Mouse (Mus musculus): ENCODE data around the gene Nfatc4. TPM values are rescaled to one million over a fixed set of nuclear protein-coding genes. Genes with fewer than 3 reads are reported as not detected.

The Nfatc4 gene
- polyA plus RNA-seq, 1 experiment from 2014 or later, result 22.0 TPM

DNA sequence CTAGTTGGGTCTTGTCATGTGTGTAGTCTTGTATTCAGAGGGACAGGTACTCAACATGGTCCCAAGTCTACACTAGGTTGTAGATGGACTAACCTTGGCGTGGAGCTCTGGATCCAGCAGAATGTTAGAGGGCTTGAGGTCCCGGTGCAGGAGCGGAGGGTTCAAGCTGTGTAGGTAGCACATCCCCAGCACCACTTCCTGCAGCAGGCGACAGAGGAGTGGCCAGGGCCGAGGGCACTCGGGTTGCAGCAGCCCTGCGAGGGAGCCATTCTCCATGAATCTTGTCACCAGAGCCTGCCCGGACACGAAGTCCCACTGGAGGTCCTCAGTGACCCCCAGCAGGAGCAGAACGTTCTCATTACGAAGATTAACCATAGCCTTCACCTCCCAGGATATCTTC lies 35.2 kb upstream of the Nfatc4 start:
- Histone ChIP-seq H3K27me3 (replicated peaks) (peaks cover 77% of the 10 kb centered on the region), H3K9me3 (no peaks in the 10 kb centered on the region), H3K36me3 (no peaks in the 10 kb centered on the region), H3K4me1 (peaks cover 12% of the 10 kb centered on the region), H3K4me3 (no peak overlapping the region), H3K27ac (no peak overlapping the region), H3K4me2 (replicated peaks) (peak overlapping the region; percentile 55; the same call in 1 of the 2 replicates), H3K9ac (no peak overlapping the region)
- no peak for ATAC-seq (ENCODE audit: low FRiP score, low read depth)
- 34% methylated on average over 11 of the region's 11 CpGs for WGBS

DNA sequence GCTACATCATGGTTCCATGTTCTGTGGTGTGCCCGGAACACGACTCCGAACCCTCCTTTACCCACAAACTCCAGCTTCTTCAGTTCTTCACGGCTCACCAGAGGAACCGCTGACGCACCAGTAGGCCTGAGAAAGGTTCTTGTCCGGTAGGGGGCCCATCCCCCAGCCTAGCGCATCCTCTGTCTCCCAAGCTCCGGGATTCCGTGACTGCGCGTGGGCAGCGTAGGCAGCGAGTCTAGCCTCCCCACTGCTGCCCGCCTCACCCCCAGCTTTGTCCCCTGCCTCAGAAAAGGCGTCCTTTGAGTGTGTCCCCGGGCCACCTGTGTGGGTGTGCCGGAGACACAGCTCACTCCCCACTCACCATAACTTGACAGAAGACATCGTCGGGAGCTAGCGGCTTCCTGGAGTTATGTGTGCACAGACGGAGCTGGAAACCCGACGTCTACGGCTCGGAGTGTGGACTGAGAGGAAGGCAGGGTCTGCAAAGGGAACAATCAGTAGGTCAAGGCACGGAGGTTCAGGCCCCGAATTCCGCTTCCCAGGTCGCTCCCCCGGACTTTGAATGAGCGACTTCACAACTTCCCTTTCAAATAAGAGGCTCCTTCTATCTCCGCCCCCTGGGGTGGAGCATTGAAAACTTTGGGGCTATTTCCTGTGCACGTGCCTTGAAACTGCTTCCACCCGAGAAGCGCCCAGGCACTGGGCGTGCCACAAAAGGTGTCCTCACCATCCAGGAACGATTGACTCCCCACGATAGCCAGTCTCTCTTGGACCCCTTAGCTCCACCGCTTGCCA lies 34.5 kb upstream of the Nfatc4 start, which contains the start of gene Ripk3:
Gene Ripk3 (minus strand): TSS at position 610 of the 795 bp plus-strand sequence.
- Histone ChIP-seq H3K27ac (no peak within 1 kb of the TSS), H3K9ac (no peak within 1 kb of the TSS), H3K9me3 (no peaks in the 10 kb centered on the region), H3K4me3 (peak within 1 kb of the TSS; percentile 27), H3K36me3 (no peaks in the 10 kb centered on the region), H3K4me2 (replicated peaks) (peak within 1 kb of the TSS; percentile 55), H3K27me3 (replicated peaks) (peaks cover 70% of the 10 kb centered on the region), H3K4me1 (peaks cover 12% of the 10 kb centered on the region)
- no peak for ATAC-seq (ENCODE audit: low FRiP score, low read depth)
- WGBS, result 6% methylated on average over 40 of the region's 40 CpGs

DNA sequence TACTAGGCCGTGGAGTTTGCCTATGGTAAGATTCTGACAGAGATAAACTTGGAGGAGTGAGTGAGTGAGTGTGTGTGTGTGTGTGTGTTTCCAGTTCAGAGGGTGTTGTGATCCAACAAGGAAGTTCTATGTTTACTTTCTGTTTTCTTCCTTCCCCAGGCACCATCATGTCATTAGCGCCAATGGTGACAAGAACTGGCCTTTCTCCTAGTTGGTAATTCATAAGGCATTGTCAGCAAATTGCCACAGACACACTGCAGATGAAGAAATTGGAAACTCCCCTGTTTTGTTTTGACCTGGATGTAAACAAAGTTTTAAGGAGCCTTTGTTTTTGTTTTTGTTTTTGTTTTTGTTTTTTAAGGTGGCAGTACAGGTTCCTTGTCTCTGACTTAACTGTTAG lies 29.5 kb upstream of the Nfatc4 start:
- no peak for ATAC-seq (ENCODE audit: low FRiP score, low read depth)
- WGBS, result 77% methylated on average over 2 of the region's 2 CpGs

DNA sequence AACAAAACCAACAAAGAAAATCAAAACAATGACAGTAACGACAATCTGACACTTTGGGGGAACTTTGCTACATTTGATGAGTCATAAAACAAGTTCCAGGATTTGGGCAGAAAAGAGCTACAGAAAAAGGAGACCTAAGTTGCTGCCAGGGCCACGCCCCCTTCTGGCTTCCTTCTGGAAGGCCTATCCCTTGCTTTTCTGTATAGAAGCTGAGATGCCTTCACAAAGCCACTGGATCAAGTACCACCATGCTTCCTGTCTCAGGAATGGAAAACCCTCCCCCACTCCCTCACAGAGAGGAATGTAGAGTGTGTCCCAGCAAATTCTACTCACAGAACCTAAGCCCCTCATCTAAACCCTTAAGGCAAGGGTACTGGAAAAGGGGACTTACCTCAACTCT lies 29.0 kb upstream of the Nfatc4 start:
- H3K9me3 ChIP-seq, result no peaks in the 10 kb centered on the region
- H3K9ac ChIP-seq, result no peak overlapping the region
- H3K27me3 ChIP-seq (replicated peaks), result peaks cover 15% of the 10 kb centered on the region
- H3K4me3 ChIP-seq, result no peak overlapping the region
- 0 out of 2 replicates have a peak, but pooled peaks cover under 1% of the 10 kb centered on the region for H3K4me1 ChIP-seq
- no peak for ATAC-seq (ENCODE audit: low FRiP score, low read depth)
- 73% methylated on average over 2 of the region's 2 CpGs for WGBS
- no peaks in the 10 kb centered on the region for H3K36me3 ChIP-seq
- H3K4me2 ChIP-seq (replicated peaks), result no peak overlapping the region
- no peak overlapping the region for H3K27ac ChIP-seq

More for the DNA sequence above, 29.5 kb upstream of the Nfatc4 start:
- Histone ChIP-seq H3K9me3 (no peaks in the 10 kb centered on the region), H3K27me3 (replicated peaks) (peaks cover 19% of the 10 kb centered on the region), H3K27ac (no peak overlapping the region), H3K4me3 (no peak overlapping the region), H3K4me2 (replicated peaks) (no peak overlapping the region), H3K36me3 (no peaks in the 10 kb centered on the region), H3K9ac (no peak overlapping the region), H3K4me1 (peaks cover 5% of the 10 kb centered on the region)

DNA sequence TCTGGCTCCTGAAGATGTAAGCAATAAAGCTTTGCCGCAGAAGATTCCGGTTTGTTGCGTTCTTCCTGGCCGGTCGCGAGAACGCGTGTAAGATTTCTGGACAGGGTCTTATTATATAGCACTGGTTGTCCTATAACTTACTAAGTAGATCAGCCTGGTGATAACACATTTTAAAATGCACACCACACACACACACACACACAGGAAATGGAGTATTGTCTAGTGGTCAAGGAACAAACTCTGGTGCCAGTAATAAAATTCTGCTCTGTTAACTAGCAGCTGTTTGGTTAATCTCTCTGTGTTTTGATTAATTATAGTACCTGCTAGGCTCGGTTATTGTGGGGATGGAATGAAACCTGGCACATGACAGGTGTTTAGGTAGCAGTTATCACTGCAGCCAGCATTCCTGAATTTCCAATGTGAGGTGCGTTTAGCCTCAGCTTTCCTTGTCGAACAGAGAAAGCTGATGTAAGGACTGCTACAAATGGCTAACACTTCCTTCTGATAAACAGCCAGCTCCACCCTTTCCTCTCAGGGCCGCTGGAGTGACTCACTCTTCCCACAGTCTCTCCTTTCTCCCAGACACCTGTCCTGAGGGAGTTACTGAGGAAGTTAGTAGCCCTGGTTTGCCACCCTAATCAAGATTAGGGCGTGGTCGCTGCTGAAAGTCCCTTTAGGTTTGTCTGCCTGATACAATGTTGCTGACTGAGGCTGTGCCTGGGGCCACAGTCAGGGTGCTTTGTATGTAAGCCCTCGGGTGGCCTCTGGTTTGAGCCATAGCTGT lies 27.4 kb upstream of the Nfatc4 start:
- H3K27me3 ChIP-seq (replicated peaks), result no peaks in the 10 kb centered on the region
- H3K4me1 ChIP-seq, result no peaks in the 10 kb centered on the region
- H3K9me3 ChIP-seq, result no peaks in the 10 kb centered on the region
- H3K9ac ChIP-seq, result no peak overlapping the region
- H3K36me3 ChIP-seq, result no peaks in the 10 kb centered on the region
- WGBS, result 88% methylated on average over 15 of the region's 15 CpGs
- ATAC-seq (ENCODE audit: low FRiP score, low read depth), result no peak
- H3K27ac ChIP-seq, result no peak overlapping the region
- no peak overlapping the region for H3K4me2 ChIP-seq (replicated peaks)
- H3K4me3 ChIP-seq, result no peak overlapping the region

DNA sequence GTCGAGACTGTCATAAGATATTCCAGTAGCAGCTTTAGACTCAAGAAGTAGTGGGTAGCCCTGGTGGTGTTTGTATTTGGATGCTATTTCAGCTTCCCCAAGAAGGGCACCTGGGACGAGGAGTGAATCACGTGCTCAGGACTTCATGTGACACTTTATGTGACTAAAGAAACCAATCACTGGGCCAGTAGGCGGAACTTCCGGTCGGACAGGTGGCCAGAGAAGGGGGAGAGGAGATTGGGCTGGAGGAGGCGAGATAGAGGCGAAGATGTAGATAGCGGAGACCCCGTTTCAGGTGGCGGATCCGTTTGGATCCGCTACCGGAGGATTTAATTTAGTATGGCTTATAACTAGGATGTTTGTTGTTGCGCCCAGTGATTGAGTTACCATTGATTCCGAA lies 8.1 kb upstream of the Nfatc4 start:
- Histone ChIP-seq H3K4me1 (no peaks in the 10 kb centered on the region), H3K9me3 (no peaks in the 10 kb centered on the region), H3K9ac (peak overlapping the region; percentile 18; the same call in 1 of the 2 replicates), H3K4me2 (replicated peaks) (peak overlapping the region; percentile 68), H3K36me3 (no peaks in the 10 kb centered on the region), H3K27me3 (replicated peaks) (no peaks in the 10 kb centered on the region; the same call in 1 of the 2 replicates), H3K4me3 (peak overlapping the region; percentile 38), H3K27ac (no peak overlapping the region)
- ATAC-seq (ENCODE audit: low FRiP score, low read depth), result peak; percentile 65; the same call in 1 of the 2 replicates
- 19% methylated on average over 16 of the region's 16 CpGs for WGBS

DNA sequence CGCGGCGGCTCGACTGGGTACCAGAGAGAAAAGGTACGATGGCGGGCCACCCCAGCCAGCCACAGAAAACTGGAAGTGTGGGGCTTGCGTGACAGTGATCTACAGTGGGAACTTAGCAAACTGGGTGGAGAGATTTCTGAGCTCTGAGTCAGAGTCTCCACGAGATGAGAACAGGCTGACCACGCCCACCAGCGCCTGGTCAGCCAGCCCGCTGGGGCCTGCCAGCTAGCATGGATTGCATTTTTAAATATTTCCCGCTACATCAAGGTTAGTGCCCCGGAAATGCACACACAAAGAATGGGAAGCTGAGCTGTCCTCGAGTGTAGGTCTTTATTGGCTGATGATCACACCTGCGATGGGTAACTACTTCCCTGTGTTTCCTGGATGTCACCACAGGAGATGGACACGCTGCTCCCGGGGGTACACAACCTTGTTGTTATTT lies 7.6 kb upstream of the Nfatc4 start:
- Histone ChIP-seq H3K4me3 (peak overlapping the region; percentile 38), H3K9ac (peak overlapping the region; percentile 18; the same call in 1 of the 2 replicates), H3K36me3 (no peaks in the 10 kb centered on the region), H3K4me1 (no peaks in the 10 kb centered on the region), H3K9me3 (no peaks in the 10 kb centered on the region), H3K4me2 (replicated peaks) (peak overlapping the region; percentile 68), H3K27me3 (replicated peaks) (no peaks in the 10 kb centered on the region; the same call in 1 of the 2 replicates), H3K27ac (no peak overlapping the region)
- WGBS, result 19% methylated on average over 17 of the region's 17 CpGs
- ATAC-seq (ENCODE audit: low FRiP score, low read depth), result peak; percentile 70

DNA sequence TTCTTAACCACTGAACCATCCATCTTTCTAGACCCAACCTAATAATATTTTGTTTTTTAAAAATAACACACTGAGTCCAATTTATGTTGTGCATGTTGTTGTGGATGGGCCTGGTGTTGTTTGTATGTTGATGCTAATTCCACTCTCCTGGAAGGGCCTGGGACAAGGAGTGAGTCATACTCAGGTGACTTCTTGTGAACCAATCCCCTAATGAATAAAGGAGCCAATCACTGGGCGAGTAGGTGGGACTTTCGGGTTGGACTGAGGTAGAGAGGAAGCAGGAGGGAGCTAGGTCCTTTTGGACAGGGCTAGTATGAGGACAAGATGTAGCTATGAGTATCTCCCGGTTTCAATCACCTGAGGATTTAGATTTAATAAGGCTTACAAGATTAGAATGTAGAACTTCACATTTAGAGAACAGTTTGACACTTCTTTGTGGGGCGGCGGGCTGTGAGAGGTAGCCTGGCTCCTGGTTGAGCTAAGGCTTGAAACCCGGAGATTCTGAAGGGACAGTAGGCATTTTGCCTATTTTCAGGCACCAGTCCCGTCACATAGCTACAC lies 3.0 kb upstream of the Nfatc4 start:
- H3K4me2 ChIP-seq (replicated peaks), result no peak overlapping the region
- H3K27me3 ChIP-seq (replicated peaks), result no peaks in the 10 kb centered on the region; the same call in 1 of the 2 replicates
- H3K4me3 ChIP-seq, result no peak overlapping the region
- peaks cover 12% of the 10 kb centered on the region for H3K4me1 ChIP-seq
- H3K9me3 ChIP-seq, result no peaks in the 10 kb centered on the region
- no peaks in the 10 kb centered on the region for H3K36me3 ChIP-seq
- H3K27ac ChIP-seq, result no peak overlapping the region
- 86% methylated on average over 7 of the region's 7 CpGs for WGBS
- H3K9ac ChIP-seq, result no peak overlapping the region
- no peak for ATAC-seq (ENCODE audit: low FRiP score, low read depth)

DNA sequence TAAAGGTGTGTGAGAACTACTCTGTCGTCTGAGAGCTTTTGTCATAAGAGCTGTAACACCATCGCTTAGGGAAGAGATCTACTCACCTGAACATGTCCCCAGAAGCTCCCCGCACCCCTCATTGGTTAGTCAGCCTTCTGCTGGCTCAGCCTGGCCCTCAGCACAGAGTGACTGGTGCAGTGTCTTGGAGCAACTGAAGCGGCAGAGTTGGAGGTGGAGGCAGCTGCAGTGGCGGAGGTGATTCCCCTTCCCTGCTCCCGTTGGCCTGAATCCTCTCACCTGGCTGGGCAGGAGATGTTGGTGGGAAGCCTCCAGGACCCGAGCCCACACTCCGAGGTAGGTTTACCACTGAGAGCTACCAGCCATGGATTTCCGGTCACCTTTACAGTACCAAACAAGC lies 2.4 kb upstream of the Nfatc4 start:
- Histone ChIP-seq H3K27me3 (replicated peaks) (peaks cover 5% of the 10 kb centered on the region; the same call in 1 of the 2 replicates), H3K27ac (no peak overlapping the region), H3K4me2 (replicated peaks) (no peak overlapping the region), H3K4me3 (no peak overlapping the region), H3K9me3 (no peaks in the 10 kb centered on the region), H3K4me1 (peaks cover 18% of the 10 kb centered on the region), H3K36me3 (no peaks in the 10 kb centered on the region), H3K9ac (no peak overlapping the region)
- no peak for ATAC-seq (ENCODE audit: low FRiP score, low read depth)
- 85% methylated on average over 9 of the region's 9 CpGs for WGBS

DNA sequence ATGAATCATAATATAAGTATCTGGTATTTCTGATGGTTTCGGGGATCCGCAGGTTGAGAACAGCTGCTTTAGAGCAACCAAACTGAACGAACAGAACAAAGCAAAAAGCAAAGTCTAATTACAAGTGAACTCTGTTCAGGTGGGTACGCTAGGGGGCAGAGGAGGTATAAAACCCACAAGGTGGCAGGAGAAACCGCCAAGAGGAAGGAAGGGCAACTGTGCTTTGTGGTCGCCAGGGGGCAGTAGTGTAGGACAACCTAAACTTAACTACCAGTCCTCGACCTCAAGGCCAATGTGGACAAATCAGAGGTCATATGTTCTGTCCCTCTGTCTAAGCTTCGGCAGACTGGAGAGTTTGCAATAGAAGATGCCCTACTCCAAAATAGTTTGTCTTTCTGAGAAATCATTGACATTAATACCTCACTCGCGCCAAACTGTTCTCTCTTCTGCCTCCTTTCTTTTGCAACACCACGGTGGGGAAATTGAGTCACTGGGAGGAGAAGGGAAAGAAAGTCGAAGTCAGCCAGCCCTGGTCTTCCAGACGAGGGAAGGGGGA lies 431 bp upstream of the Nfatc4 start:
- Histone ChIP-seq H3K4me3 (peak overlapping the region; percentile 58), H3K27ac (no peak overlapping the region), H3K36me3 (no peaks in the 10 kb centered on the region), H3K9ac (peak overlapping the region; percentile 69; the same call in 1 of the 2 replicates), H3K4me1 (peaks cover 27% of the 10 kb centered on the region), H3K27me3 (replicated peaks) (peaks cover 21% of the 10 kb centered on the region), H3K9me3 (no peaks in the 10 kb centered on the region), H3K4me2 (replicated peaks) (peak overlapping the region; percentile 85)
- 7% methylated on average over 13 of the region's 13 CpGs for WGBS
- no peak for ATAC-seq (ENCODE audit: low FRiP score, low read depth)

DNA sequence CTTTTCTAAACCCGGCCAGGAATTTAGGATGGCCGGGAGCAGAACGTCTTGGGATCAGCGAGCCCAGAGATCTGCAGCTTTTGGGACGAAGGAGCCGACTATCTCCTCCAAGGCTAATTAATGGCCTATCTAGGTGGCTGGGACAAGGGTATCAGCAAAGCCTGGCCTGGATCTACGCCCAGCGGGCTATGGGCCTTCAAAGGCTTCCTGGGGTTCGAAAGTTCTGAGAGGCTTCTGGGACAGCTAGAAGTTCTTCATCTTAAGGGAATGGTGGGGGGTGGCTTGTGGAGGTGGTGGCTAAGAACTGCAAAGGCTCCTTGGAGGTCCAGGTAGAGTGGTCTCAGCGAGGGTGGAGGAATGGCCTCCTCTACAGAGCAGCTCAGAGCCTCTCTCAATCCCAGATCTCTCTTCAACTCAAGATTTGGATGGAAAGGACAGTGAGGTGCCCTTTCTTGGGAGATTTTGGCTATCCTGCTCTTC lies 1.1 kb downstream of the Nfatc4 start:
- 1% methylated on average over 10 of the region's 10 CpGs for WGBS
- Histone ChIP-seq H3K4me3 (peak overlapping the region; percentile 58), H3K27me3 (replicated peaks) (peaks cover 24% of the 10 kb centered on the region), H3K4me2 (replicated peaks) (peak overlapping the region; percentile 85), H3K36me3 (no peaks in the 10 kb centered on the region), H3K9me3 (no peaks in the 10 kb centered on the region), H3K4me1 (peaks cover 27% of the 10 kb centered on the region), H3K9ac (peak overlapping the region; percentile 10; the same call in 1 of the 2 replicates), H3K27ac (0 out of 2 replicates have a peak overlapping the region, but pooled peaks have one; percentile 21)
- ATAC-seq (ENCODE audit: low FRiP score, low read depth), result no peak
